Mouse (Mus musculus): ENCODE data around the gene Stim1.

- no peak for TF ChIP-seq TAL1 (IDR thresholded peaks at IDR 0.05; ENCODE audit: low read length)
- no peak for TF ChIP-seq GATA1 (IDR thresholded peaks at IDR 0.05; ENCODE audit: low read length)
These were observed at the start of gene Stim1 for GRCm38 (mm10) chr7:102267601-102268394.

All from erythroblast, embryonic 14.5 days (primary cell).